In genomic region chr15:81073751-81074150, GRCm38 (mm10) we compare ENCODE assay signal across 18 mouse cellular contexts.
A peak's percentile ranks its signal among the peaks of the same experiment; 100 is the strongest.
DNase-seq lines count a peak whose midpoint lies in the region; ATAC-seq and TF ChIP-seq lines count a peak whose summit lies in the region.
"Had no signal": no experiment of that assay in that cellular context is flagged by ENCODE, and none has a peak within 500 bp of the region (broad histone marks: within the 10 kb centered on the region; RNA-seq: fewer than 3 reads in every experiment).

No protein-coding gene starts in this region.

- H3K9ac ChIP-seq in heart, embryonic 11.5 days (ENCODE audit: low read depth, low read length), result no peak overlapping the region
- no peak overlapping the region for H3K9ac ChIP-seq in midbrain, embryonic 11.5 days (ENCODE audit: low read length)
- H3K9ac ChIP-seq: limb, embryonic 12.5 days had no signal

- H3K4me2 ChIP-seq in heart, embryonic 11.5 days, result no peak overlapping the region
- peak overlapping the region; percentile 32 for H3K4me2 ChIP-seq in myocyte (ENCODE audit: low read depth)
- H3K4me2 ChIP-seq in midbrain, embryonic 11.5 days, result no peak overlapping the region
- H3K4me2 ChIP-seq: limb, embryonic 12.5 days had no signal

- WGBS in heart, embryonic 11.5 days (ENCODE audit: insufficient replicate concordance), result 54% methylated on average over 2 of the region's 2 CpGs
- 72% methylated on average over 2 of the region's 2 CpGs for WGBS in midbrain, embryonic 11.5 days

- H3K79me2 ChIP-seq in myocyte (ENCODE audit: control insufficient read depth, insufficient read depth), result peaks cover 88% of the 10 kb centered on the region

- no peak overlapping the region for H3K4me3 ChIP-seq in heart, embryonic 11.5 days (ENCODE audit: low read depth, low read length)
- H3K4me3 ChIP-seq in myocyte, result no peak overlapping the region
- H3K4me3 ChIP-seq in midbrain, embryonic 11.5 days (ENCODE audit: low read depth, low read length), result no peak overlapping the region
- H3K4me3 ChIP-seq: embryonic facial prominence, embryonic 10.5 days; limb, embryonic 12.5 days; midbrain, embryonic 10.5 days had no signal

- 0 out of 2 replicates have a peak, but pooled peaks cover 4% of the 10 kb centered on the region for H3K4me1 ChIP-seq in heart, embryonic 11.5 days (ENCODE audit: control insufficient read depth, insufficient read depth, low read length)
- H3K4me1 ChIP-seq in midbrain, embryonic 11.5 days (ENCODE audit: control insufficient read depth, insufficient read depth, low read length), result no peaks in the 10 kb centered on the region
- H3K4me1 ChIP-seq: embryonic facial prominence, embryonic 10.5 days; limb, embryonic 12.5 days; midbrain, embryonic 10.5 days had no signal

- no peak overlapping the region for H3K27ac ChIP-seq in heart, embryonic 11.5 days (ENCODE audit: low read depth, low read length)
- no peak overlapping the region for H3K27ac ChIP-seq in midbrain, embryonic 11.5 days (ENCODE audit: low read depth, low read length)
- H3K27ac ChIP-seq: embryonic facial prominence, embryonic 10.5 days; limb, embryonic 12.5 days; midbrain, embryonic 10.5 days had no signal

- peaks cover 7% of the 10 kb centered on the region; the same call in 1 of the 2 replicates for H3K27me3 ChIP-seq in heart, embryonic 11.5 days (ENCODE audit: control insufficient read depth, insufficient read depth, low read length)
- no peaks in the 10 kb centered on the region for H3K27me3 ChIP-seq in myocyte (ENCODE audit: control insufficient read depth, insufficient read depth, insufficient read length)
- no peaks in the 10 kb centered on the region for H3K27me3 ChIP-seq in midbrain, embryonic 11.5 days (ENCODE audit: control insufficient read depth, insufficient read depth, low read length)
- H3K27me3 ChIP-seq: limb, embryonic 12.5 days had no signal

- DNase-seq in heart, adult 9 months (ENCODE audit: low spot score in 2 of 2), result peak; percentile 47 to 54
- DNase-seq in kidney, postnatal 14 days, result peak; percentile 23
- DNase-seq in kidney, postnatal 4 days, result no peak
- DNase-seq in NIH3T3 (ENCODE audit: low read depth), result peak; percentile 66
- no peak for DNase-seq in natural killer cell, adult 2 months (ENCODE audit: low spot score in 2 of 2)
- DNase-seq in midbrain, embryonic 11.5 days (ENCODE audit: low spot score, missing footprints), result no peak
- DNase-seq: adrenal gland, postnatal 25 days; cerebellum, postnatal 36 days; kidney, postnatal 25 days; layer of hippocampus, postnatal 36 days; lung, postnatal 14 days had no signal

- H3ac ChIP-seq in myocyte (ENCODE audit: control insufficient read depth, insufficient read length), result no peak overlapping the region

- peaks cover 3% of the 10 kb centered on the region; the same call in 1 of the 2 replicates for H3K36me3 ChIP-seq in heart, embryonic 11.5 days (ENCODE audit: control insufficient read depth, insufficient read depth, low read length)
- H3K36me3 ChIP-seq in myocyte (ENCODE audit: control insufficient read depth, insufficient read depth), result no peaks in the 10 kb centered on the region
- H3K36me3 ChIP-seq in midbrain, embryonic 11.5 days (ENCODE audit: control insufficient read depth, insufficient read depth, low read length), result no peaks in the 10 kb centered on the region
- H3K36me3 ChIP-seq: limb, embryonic 12.5 days had no signal

- H3K9me3 ChIP-seq in heart, embryonic 11.5 days (replicated peaks; ENCODE audit: control insufficient read depth, low read length), result 0 out of 2 replicates have a peak, but pooled peaks cover 3% of the 10 kb centered on the region
- H3K9me3 ChIP-seq in midbrain, embryonic 11.5 days (ENCODE audit: control insufficient read depth, low read length), result no peaks in the 10 kb centered on the region
- H3K9me3 ChIP-seq: embryonic facial prominence, embryonic 10.5 days; limb, embryonic 12.5 days; midbrain, embryonic 10.5 days had no signal

- no peak for TF ChIP-seq POLR2A in myocyte (IDR thresholded peaks at IDR 0.05; ENCODE audit: insufficient read length, low read depth)

- no peak for ATAC-seq in heart, embryonic 11.5 days (replicated peaks; ENCODE audit: insufficient number of reproducible peaks, low FRiP score, low TSS enrichment)
- ATAC-seq in midbrain, embryonic 11.5 days (ENCODE audit: low FRiP score), result no peak
- ATAC-seq: activated CD4-positive, CD25-positive, alpha-beta regulatory T cell, adult 4 months; forebrain, embryonic 16.5 days had no signal

TF ChIP-seq in myocyte, 11 proteins besides CTCF, POLR2A, EP300 and RAD21:
- TF ChIP-seq MYOD1 (IDR thresholded peaks at IDR 0.05; ENCODE audit: control insufficient read depth in 1 of 3, insufficient read length in 2 of 3, low read depth in 2 of 3) (no peak), E2F4 (IDR thresholded peaks at IDR 0.05; ENCODE audit: insufficient read depth) (no peak), REST (IDR thresholded peaks at IDR 0.05; ENCODE audit: insufficient read depth, insufficient read length) (no peak), POLR2AphosphoS2 (IDR thresholded peaks at IDR 0.05; ENCODE audit: insufficient read length, low read depth) (no peak), TCF12 (IDR thresholded peaks at IDR 0.05; ENCODE audit: insufficient read depth, poor library complexity, severe bottlenecking) (no peak)

Comparison
In these comparisons a context has a peak if more than half of its experiments do, and no peak if none do; other contexts are left out.
1. DNase-seq: peak in heart, adult 9 months (2 of 2), kidney, postnatal 14 days (single experiment) and NIH3T3 (single experiment); none in kidney, postnatal 4 days (0 of 2), natural killer cell, adult 2 months (0 of 2) and midbrain, embryonic 11.5 days (single experiment).